In the genomic region with DNA sequence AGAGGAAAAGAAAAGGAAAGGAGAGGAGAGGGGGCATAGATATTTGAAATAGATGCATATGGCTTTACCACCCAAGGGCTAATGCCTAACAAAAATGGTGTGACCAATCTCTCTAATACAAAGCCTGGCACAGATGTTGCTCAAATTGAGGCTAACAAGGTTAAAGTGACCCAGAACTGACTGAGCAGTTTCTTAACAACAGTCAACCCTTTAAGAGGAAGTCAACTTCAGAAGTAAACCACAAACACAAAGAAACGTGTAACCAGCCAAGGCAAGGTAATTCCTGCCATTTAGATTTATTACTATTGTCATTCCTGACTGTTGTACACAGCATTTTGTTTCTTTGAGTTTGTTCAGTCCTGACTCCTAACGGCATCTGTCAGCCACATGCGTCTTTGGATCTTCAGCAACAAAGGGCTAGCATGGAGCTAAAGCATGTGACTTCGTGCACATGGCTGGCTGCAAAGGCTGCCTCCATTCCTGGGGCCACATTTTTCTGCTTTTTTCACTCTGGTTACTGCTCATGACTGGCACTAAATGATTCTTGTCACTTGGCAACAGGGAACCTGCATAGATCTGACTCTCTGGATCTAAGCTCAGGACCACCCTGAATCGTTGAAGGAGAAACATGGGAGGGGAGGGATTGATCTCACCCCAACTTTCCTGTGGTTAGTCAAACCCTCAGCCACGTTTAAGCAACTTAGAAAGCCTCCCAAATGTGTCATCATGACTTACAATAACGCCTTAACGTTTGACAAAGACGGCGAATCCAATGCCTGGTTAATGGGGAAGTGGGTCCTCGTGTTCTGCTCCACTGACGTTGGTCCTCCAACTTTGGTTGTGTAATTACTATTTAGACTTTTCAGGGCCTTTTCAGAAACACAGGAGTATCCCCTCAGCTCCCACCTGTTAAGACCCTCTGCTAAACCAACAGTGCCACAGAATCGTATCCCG, we compare ENCODE assay signal across 17 mouse cellular contexts.
DNase-seq lines count a peak whose midpoint lies in the region; ATAC-seq lines count a peak whose summit lies in the region.
"Had no signal": no experiment of that assay in that cellular context is flagged by ENCODE, and none has a peak within 500 bp of the region (broad histone marks: within the 10 kb centered on the region; RNA-seq: fewer than 3 reads in every experiment).

No protein-coding gene starts in this region.

- 80% methylated on average over 14 of the region's 14 CpGs for WGBS in midbrain, embryonic 11.5 days
- WGBS in midbrain, embryonic 15.5 days, result 82% methylated on average over 14 of the region's 14 CpGs
- 70% methylated on average over 14 of the region's 14 CpGs for WGBS in limb, embryonic 11.5 days

- no peaks in the 10 kb centered on the region for H3K9me3 ChIP-seq in midbrain, embryonic 11.5 days (ENCODE audit: control insufficient read depth, low read length)
- H3K9me3 ChIP-seq in midbrain, embryonic 15.5 days, result no peaks in the 10 kb centered on the region
- H3K9me3 ChIP-seq in limb, embryonic 11.5 days (ENCODE audit: control insufficient read depth, low read length), result no peaks in the 10 kb centered on the region
- H3K9me3 ChIP-seq: forebrain, embryonic 12.5 days; heart, embryonic 13.5 days; hindbrain, embryonic 15.5 days; limb, embryonic 15.5 days; midbrain, embryonic 10.5 days had no signal

- no peak for ATAC-seq in midbrain, embryonic 11.5 days (ENCODE audit: low FRiP score)
- ATAC-seq in midbrain, embryonic 15.5 days (replicated peaks), result no peak
- peak; percentile 84 for ATAC-seq in common myeloid progenitor, adult 5-6 weeks (replicated peaks; ENCODE audit: low read depth, poor library complexity, severe bottlenecking)
- ATAC-seq in limb, embryonic 11.5 days (ENCODE audit: insufficient number of reproducible peaks, low FRiP score, low TSS enrichment, low read depth), result no peak

- DNase-seq in midbrain, embryonic 11.5 days (ENCODE audit: low spot score, missing footprints), result peak; percentile 78
- DNase-seq in limb, embryonic 11.5 days (ENCODE audit: low spot score), result peak; percentile 52
- no peak for DNase-seq in adrenal gland, adult 18-20 months (ENCODE audit: low spot score in 2 of 2)
- DNase-seq in kidney, postnatal 36 days, result no peak
- no peak for DNase-seq in urinary bladder, postnatal 4 days (ENCODE audit: low spot score in 2 of 2)
- DNase-seq: cerebellum, postnatal 25 days; gastrocnemius, postnatal 10 days; layer of hippocampus, postnatal 36 days; thymus, postnatal 36 days had no signal

- H3K9ac ChIP-seq in midbrain, embryonic 11.5 days (ENCODE audit: low read length), result no peak overlapping the region
- H3K9ac ChIP-seq in midbrain, embryonic 15.5 days, result no peak overlapping the region
- no peak overlapping the region for H3K9ac ChIP-seq in limb, embryonic 11.5 days (ENCODE audit: low read length)
- H3K9ac ChIP-seq: forebrain, embryonic 12.5 days; heart, embryonic 13.5 days; hindbrain, embryonic 15.5 days; limb, embryonic 15.5 days had no signal

- no peak overlapping the region for H3K27ac ChIP-seq in midbrain, embryonic 11.5 days (ENCODE audit: low read depth, low read length)
- no peak overlapping the region for H3K27ac ChIP-seq in midbrain, embryonic 15.5 days
- no peak overlapping the region for H3K27ac ChIP-seq in limb, embryonic 11.5 days (replicated peaks; ENCODE audit: low read depth, low read length)
- H3K27ac ChIP-seq: forebrain, embryonic 12.5 days; heart, embryonic 13.5 days; hindbrain, embryonic 15.5 days; limb, embryonic 15.5 days; midbrain, embryonic 10.5 days had no signal

- no peaks in the 10 kb centered on the region for H3K36me3 ChIP-seq in midbrain, embryonic 11.5 days (ENCODE audit: control insufficient read depth, insufficient read depth, low read length)
- H3K36me3 ChIP-seq in midbrain, embryonic 15.5 days (replicated peaks), result no peaks in the 10 kb centered on the region
- H3K36me3 ChIP-seq in limb, embryonic 11.5 days (ENCODE audit: control insufficient read depth, insufficient read depth, low read length), result no peaks in the 10 kb centered on the region
- H3K36me3 ChIP-seq: forebrain, embryonic 12.5 days; G1E; heart, embryonic 13.5 days; hindbrain, embryonic 15.5 days; limb, embryonic 15.5 days; midbrain, embryonic 10.5 days had no signal

- H3K4me1 ChIP-seq in midbrain, embryonic 11.5 days (ENCODE audit: control insufficient read depth, insufficient read depth, low read length), result no peaks in the 10 kb centered on the region
- no peaks in the 10 kb centered on the region for H3K4me1 ChIP-seq in midbrain, embryonic 15.5 days
- peaks cover 6% of the 10 kb centered on the region; the same call in 1 of the 2 replicates for H3K4me1 ChIP-seq in limb, embryonic 11.5 days (ENCODE audit: control insufficient read depth, insufficient read depth, low read length)
- H3K4me1 ChIP-seq: forebrain, embryonic 12.5 days; hindbrain, embryonic 15.5 days; limb, embryonic 15.5 days; midbrain, embryonic 10.5 days had no signal

- H3K27me3 ChIP-seq in midbrain, embryonic 11.5 days (ENCODE audit: control insufficient read depth, insufficient read depth, low read length), result no peaks in the 10 kb centered on the region
- H3K27me3 ChIP-seq in midbrain, embryonic 15.5 days (replicated peaks), result no peaks in the 10 kb centered on the region
- H3K27me3 ChIP-seq in limb, embryonic 11.5 days (ENCODE audit: control insufficient read depth, insufficient read depth, low read length), result no peaks in the 10 kb centered on the region
- H3K27me3 ChIP-seq: forebrain, embryonic 12.5 days; heart, embryonic 13.5 days; hindbrain, embryonic 15.5 days; limb, embryonic 15.5 days had no signal

- no peak overlapping the region for H3K4me2 ChIP-seq in midbrain, embryonic 11.5 days
- no peak overlapping the region for H3K4me2 ChIP-seq in midbrain, embryonic 15.5 days
- no peak overlapping the region for H3K4me2 ChIP-seq in limb, embryonic 11.5 days (ENCODE audit: low read depth, severe bottlenecking)
- H3K4me2 ChIP-seq: forebrain, embryonic 12.5 days; heart, embryonic 13.5 days; hindbrain, embryonic 15.5 days; limb, embryonic 15.5 days had no signal

- H3K4me3 ChIP-seq in midbrain, embryonic 11.5 days (ENCODE audit: low read depth, low read length), result no peak overlapping the region
- no peak overlapping the region for H3K4me3 ChIP-seq in midbrain, embryonic 15.5 days
- no peak overlapping the region for H3K4me3 ChIP-seq in limb, embryonic 11.5 days (ENCODE audit: low read depth, low read length)
- H3K4me3 ChIP-seq: forebrain, embryonic 12.5 days; heart, embryonic 13.5 days; hindbrain, embryonic 15.5 days; limb, embryonic 15.5 days; midbrain, embryonic 10.5 days had no signal

Comparison
In these comparisons a context has a peak if more than half of its experiments do, and no peak if none do; other contexts are left out.
1. DNase-seq: peak in midbrain, embryonic 11.5 days (single experiment) and limb, embryonic 11.5 days (single experiment); none in adrenal gland, adult 18-20 months (0 of 2), kidney, postnatal 36 days (0 of 2) and urinary bladder, postnatal 4 days (0 of 2).